Mouse (Mus musculus) skeletal muscle tissue, adult 2 months (tissue): ENCODE measurements around the gene Iqsec2.
A peak's percentile ranks its signal among the peaks of the same experiment; 100 is the strongest.

ENCODE experiments used
- DNase-seq: peaks from one replicate; pipeline ENCODE4 v3.0.0-alpha.2; 2012; ENCODE audit warnings: low read depth, low spot score

Iqsec2 gene

DNA sequence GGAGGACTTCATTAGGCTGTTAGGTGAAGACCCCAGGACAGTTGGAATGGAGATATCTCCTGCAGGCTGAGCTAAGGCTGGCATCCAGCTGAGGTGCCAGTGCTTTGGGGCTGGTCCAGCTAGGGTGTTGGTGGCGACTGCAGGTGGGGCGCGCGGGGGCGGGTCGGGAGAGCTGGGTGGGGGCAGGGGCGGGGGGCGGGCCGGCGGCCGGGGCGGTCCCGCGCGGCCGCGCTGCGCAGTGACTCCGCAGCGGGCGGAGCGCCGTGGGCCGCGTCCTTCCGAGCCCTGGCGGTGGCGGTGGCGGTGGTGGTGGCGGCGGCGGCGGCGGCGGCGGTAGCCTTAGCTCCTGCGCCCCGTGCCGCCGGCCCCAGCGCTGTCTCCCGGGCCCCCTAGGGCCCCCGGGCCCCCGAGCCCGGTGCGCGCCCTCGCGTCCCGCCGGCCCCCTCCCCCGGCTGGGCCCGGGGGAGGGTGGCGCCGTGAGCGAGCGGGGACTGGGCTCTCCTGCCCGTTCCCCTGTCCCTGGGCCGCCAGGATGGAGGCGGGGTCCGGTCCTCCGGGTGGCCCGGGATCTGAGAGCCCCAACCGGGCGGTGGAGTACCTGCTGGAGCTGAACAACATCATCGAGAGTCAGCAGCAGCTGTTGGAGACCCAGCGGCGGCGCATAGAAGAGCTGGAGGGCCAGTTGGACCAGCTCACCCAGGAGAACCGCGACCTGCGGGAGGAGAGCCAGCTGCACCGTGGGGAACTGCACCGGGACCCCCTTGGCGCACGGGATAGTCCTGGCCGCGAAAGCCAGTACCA, at the start of gene Iqsec2:
Gene Iqsec2, plus strand, starts transcription at position 328 of the 801 bp plus-strand sequence.
- DNase-seq: no peak

- DNase-seq: no peak
Observed at GRCm38 (mm10) chrX:152097572-152097971, 46.5 kb upstream of the Iqsec2 start.

DNA sequence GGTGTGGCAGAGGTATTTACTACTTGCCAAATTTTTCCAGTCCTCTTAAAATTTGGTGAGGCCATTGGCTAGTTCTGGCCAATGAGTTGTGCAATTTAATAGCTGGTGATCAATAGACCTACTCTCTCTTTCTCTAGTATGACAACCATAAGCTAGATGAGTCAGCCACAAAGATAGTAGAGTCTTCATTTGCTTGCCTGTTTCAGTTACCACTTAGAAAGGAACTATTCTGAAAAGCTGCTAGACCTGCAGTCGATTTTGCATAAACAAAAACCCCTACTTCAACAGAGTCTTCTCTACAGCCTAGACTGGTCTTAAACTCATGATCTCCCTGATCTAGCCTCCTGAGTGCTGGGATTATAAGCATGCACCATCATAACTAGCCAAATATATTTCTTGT, 22.4 kb upstream of the Iqsec2 start:
- DNase-seq: no peak

- no peak for DNase-seq
Observed at GRCm38 (mm10) chrX:152130777-152131176, 13.3 kb upstream of the Iqsec2 start.

DNA sequence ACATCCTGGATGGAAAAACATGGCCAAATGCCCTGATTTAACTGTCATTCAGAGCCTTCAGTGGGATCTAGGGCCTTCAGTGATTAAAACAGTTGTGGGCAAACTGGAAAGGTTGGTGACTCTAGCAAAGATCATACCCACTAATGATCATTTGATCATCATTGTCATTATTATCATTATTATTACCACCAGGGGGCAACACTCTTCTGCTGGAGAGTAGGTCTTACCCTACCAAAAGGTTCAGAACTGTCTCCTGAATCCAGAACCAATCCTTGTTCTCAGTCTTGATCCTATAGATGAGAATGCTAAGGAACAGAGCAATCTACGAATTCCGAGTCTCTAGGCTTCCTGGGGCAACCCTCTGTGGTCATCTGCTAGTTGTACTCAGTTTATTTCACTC, 12.0 kb upstream of the Iqsec2 start:
- no peak for DNase-seq

DNA sequence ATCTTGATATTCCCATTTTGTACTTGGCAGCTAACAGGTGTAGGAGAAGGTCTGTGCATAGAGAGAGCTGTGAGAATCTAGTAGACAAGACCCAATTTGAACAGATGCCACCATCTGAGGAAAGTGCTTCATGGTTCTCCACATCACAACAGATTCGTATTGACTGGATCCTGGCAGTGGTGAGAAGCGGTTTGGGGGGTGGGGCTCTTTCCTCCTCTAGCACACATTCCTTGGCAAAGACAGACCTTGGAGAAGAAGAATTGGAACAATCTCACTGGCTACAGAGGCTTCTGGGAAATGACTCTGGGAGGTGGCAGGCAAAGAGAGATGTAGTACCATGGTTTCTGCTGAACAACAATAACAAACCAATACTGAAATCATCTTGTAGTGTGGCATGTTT, 8.9 kb upstream of the Iqsec2 start:
- DNase-seq: no peak

GRCm38 (mm10) chrX:152144742-152145214, 710 bp downstream of the Iqsec2 start:
- DNase-seq: no peak

DNA sequence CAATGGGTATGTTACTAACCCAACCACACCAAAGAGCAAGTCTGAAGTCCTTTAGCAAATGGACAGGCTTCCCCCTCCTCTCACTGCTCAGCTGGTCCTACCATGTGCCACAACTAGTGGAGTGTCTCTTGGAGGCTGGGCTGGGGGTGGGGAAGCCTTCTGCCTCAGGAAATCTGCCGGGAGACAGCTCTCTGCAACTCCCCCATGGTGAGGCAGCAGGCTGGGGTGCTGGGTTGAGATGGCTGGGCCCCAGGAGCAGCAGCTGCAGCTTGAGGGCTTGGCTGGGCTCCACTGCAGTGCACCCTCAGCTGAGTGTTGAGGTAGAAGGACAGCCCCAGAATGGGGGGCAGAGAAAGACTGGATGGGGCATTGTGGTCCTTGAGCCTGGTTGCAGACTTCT, 2.1 kb downstream of the Iqsec2 start:
- DNase-seq: no peak

DNA sequence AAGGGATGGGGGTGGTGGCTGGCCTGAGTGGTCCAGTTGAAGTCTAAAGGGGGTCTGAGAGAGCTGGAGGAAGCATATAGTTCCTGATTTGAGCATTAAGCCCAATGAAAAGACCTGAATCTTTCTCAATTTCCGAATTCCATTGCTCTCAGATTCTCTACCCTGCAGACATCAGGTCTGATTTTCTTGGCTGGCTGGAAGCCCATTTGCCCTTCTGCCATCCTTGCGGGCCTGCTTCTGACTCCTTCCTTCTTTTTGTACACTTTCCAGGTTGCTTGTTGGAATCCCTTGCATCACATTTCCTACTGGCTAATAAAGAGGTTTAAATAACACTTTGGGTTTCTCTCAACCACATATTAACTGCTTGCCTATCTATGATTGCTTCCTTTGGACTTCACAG, 2.6 kb downstream of the Iqsec2 start:
- DNase-seq: no peak

DNA sequence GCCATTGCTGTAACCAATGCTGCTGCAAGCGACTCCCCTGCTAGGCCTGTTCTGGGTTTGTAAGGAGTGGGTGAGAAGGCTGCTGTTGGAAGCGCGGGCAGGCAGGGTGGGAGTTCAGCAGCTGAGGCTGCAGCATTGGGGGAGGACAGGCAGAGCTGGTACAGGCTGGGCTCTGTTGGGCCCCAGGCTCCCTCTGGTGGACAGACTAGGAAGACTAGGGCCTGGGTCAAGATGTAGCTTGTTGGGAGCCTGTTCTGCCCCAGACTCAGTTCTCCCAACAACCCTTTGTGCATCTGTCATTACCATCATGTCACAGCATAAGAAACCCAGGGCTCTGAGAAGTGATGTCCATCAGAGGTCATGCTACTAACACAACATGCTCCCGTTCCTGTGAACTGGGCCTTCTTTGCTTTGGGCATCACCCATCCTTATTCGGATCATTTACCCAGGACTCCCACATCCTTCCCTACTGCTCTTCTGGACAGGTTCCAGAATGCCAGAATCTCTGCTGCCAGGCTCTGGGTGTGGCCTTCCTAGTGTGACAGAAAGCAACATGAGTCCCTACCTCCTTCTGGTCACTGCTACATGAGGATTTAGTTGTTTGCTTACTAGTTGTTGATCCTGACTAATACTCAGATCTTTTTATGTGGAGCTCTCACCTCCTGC, 3.5 kb downstream of the Iqsec2 start:
- no peak for DNase-seq

GRCm38 (mm10) chrX:152148706-152149105, 4.6 kb downstream of the Iqsec2 start:
- DNase-seq: peak; percentile 40

- DNase-seq: no peak
Observed at GRCm38 (mm10) chrX:152151709-152152108, 7.6 kb downstream of the Iqsec2 start.

DNA sequence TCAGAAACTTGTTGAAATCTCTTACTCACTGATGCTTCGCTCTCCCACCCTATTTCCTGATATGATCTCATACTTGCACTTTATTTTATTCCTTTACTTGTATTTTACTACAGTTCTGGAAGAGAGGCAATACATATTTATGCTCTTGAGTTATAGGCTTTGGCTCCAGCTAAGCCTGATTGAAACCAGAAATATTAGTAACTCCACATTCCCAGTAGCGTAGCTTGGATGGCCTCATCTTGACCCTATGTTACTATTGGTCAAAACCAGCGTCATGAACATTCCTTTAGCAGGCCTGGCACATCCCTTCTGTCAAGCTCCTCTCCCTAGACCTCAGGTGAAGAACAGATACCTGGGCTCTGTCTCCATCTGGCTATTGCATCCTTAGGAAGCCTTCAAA, 14.2 kb downstream of the Iqsec2 start:
- DNase-seq: no peak

GRCm38 (mm10) chrX:152161404-152161803, 17.3 kb downstream of the Iqsec2 start:
- no peak for DNase-seq

GRCm38 (mm10) chrX:152164061-152164460, 20.0 kb downstream of the Iqsec2 start:
- DNase-seq: no peak

DNA sequence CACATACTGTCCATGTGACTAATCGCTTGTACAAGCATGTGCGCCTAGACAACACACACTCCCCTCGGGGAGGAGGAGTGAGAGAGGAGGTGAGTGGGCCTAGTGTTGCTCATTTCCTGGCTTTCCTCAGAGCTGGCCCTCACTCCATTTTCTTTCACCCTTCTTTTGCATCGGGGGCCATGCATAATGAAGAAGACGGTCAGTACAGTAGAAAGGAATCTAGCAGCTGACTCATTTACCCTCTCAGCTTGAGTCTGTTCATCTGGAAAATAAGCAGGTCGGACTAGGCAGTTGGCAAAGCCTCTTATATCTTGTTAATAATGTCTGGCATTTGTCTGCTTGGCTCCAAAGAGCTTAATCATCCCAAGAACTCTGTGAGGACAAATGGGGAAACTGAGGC, 22.1 kb downstream of the Iqsec2 start:
- no peak for DNase-seq

GRCm38 (mm10) chrX:152168521-152168920, 24.5 kb downstream of the Iqsec2 start:
- no peak for DNase-seq

DNA sequence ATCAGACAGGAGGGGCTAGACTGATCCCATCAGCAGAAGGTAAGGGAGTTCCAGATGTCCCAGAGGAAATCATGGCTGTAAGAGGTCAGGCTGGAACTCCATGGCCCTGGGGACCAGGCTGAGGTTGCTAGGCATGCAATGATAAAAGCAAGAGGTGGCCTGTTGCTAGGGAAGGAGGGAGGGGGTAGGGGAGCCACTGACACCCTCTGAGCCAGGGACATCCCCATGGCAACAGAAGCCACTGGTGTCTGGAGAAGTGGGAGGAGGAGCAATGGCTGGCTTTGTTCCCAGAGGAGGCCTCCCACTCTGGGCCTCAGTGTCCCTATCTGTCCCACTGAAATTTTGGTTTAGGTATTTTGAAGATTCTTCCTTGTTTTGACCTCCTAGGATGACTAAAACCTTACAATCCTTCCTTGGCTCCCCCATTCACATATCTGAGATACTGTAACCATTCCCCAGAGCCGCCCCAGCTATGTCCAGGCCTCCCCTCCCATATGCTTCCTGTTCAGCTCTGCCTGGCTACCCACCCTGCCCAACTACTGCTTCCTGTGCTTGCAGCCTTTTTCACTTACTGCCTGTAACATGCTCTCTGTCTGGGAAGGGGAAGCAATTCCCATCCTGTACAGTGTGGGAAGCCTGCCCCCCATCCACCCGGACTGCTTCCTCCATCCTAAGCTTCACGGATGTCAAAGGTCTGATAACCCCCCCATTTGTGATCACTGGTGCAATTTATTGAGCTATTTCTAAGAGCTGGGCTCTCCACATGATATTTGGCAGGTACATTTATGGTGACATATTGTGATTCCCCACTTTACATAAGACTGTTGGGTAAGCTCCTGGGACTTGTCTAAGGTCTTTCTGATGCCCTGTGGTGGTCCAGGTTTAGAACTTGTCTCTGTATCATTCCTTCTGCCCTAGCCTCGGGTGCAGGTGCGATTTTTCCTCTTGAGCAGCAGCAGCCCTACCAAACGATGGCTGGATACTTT, 27.3 kb downstream of the Iqsec2 start:
- no peak for DNase-seq

- peak; percentile 55 for DNase-seq
Observed at GRCm38 (mm10) chrX:152172487-152172935, 28.4 kb downstream of the Iqsec2 start.

DNA sequence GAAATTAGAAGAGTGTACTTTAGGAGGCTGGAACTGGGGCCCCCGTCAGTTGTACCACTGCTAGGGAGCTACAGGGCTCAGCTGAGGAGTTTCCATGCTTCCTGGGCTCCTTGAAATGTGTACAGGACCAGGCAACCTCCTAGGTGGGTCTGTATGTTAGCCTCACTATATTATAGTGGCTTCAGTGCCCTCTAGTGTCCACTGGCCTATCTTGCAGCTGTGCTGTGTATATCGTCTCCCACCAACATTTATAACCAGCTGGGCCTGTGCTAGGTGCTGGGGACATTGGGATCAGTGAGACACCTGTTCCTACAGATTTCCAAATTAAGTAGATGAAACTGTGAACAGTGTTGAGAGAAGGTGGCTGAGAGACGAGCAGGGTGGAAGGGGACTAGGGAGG, 31.2 kb downstream of the Iqsec2 start:
- no peak for DNase-seq

DNA sequence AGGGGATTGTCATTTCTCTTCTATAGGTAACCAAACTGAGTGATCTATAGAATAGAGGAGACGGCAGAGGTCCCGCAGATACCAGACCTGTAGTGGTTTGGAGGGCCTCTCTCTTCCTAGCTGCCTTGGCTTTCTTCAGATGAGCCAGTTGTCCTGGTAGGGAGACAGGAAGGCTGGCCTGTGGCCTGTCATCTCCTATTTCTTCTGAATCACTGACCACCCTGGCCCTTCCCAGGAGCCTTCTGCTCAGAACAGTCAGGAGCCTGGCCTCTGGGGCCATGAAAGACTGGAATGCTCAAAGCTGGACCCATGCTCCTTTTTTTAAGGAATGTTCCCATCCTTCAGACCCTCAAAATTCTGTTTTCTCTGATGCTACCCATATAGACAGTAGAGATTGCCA, 33.8 kb downstream of the Iqsec2 start:
- no peak for DNase-seq
